Mouse (Mus musculus): ENCODE data around the gene Yars2.

GRCm38 (mm10) chr16:16255874-16256273 lies 46.9 kb upstream of the Yars2 start:
- no peak for TF ChIP-seq CTCF (IDR thresholded peaks at IDR 0.05)
- no peak for TF ChIP-seq EP300 (IDR thresholded peaks at IDR 0.05)
